In the genomic region with DNA sequence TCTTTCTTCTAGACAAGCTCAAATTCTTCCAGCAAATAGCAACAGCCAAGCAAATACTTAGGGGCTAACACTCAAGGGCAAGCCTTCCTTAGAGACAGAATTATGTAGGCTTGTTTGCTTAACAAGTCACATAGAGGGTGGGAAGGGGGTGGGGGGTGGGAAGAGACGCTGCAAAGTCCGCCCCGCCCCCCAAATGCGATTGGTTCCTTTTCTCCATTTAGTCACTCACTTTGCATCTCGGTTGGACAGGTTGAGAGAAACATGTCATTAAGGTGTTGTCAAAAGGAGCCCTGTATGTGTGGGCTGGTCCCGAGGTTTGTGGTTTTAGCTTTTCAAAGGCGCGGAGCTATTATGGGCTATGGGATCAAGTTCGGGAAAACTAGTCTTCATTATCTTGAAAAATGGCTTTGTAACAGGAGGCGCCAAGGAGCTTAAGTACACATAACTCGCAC, we compare ENCODE assay signal across 8 mouse cellular contexts. TPM values are rescaled to one million over a fixed set of nuclear protein-coding genes. Genes with fewer than 3 reads are reported as not detected.
DNase-seq lines count a peak whose midpoint lies in the region; ATAC-seq and TF ChIP-seq lines count a peak whose summit lies in the region.

A gene (plus strand): TSS at position 402 of the 452 bp plus-strand sequence.

- peak within 1 kb of the TSS; percentile 81 for H3K4me3 ChIP-seq in megakaryocyte, embryonic 14.5 days (replicated peaks)
- peak within 1 kb of the TSS; percentile 35 for H3K4me3 ChIP-seq in hindbrain, embryonic 14.5 days (replicated peaks; ENCODE audit: low read length)
- H3K4me3 ChIP-seq in small intestine, adult 2 months (ENCODE audit: low read depth, low read length) = peak within 1 kb of the TSS; percentile 62

- DNase-seq in cerebellum, postnatal 36 days = peak; percentile 73 to 77
- DNase-seq in hindbrain, embryonic 14.5 days (ENCODE audit: low spot score) = peak; percentile 31
- peak; percentile 35 to 82 for DNase-seq in left cerebral cortex, postnatal 25 days (ENCODE audit: low spot score in 2 of 2)
- DNase-seq in spleen, adult 12 weeks (ENCODE audit: low spot score) = no peak

- H3K27me3 ChIP-seq in megakaryocyte, embryonic 14.5 days (replicated peaks) = peaks cover 27% of the 10 kb centered on the region
- H3K27me3 ChIP-seq in hindbrain, embryonic 14.5 days (ENCODE audit: control insufficient read depth, insufficient read depth, low read length) = peaks cover 9% of the 10 kb centered on the region; the same call in 1 of the 2 replicates
- H3K27me3 ChIP-seq in small intestine, adult 2 months (ENCODE audit: control insufficient read depth, insufficient read depth, low read length) = no peaks in the 10 kb centered on the region

- no peaks in the 10 kb centered on the region for H3K36me3 ChIP-seq in megakaryocyte, embryonic 14.5 days (replicated peaks; ENCODE audit: low read length)
- H3K36me3 ChIP-seq in hindbrain, embryonic 14.5 days (replicated peaks; ENCODE audit: control insufficient read depth, insufficient read depth) = no peaks in the 10 kb centered on the region
- H3K36me3 ChIP-seq in small intestine, adult 2 months (ENCODE audit: control insufficient read depth, insufficient read depth, low read length) = no peaks in the 10 kb centered on the region

- WGBS in hindbrain, embryonic 14.5 days = 1% methylated on average over 11 of the region's 11 CpGs
- 2% methylated on average over 11 of the region's 11 CpGs for WGBS in small intestine, adult 2 months

- TF ChIP-seq CTCF in small intestine, adult 2 months (IDR thresholded peaks at IDR 0.05; ENCODE audit: extremely low read depth, insufficient read length, insufficient replicate concordance, low read depth, low read length) = no peak

- H3K9ac ChIP-seq in hindbrain, embryonic 14.5 days = peak within 1 kb of the TSS; percentile 39; the same call in 1 of the 2 replicates

- no peak for TF ChIP-seq POLR2A in small intestine, adult 2 months (IDR thresholded peaks at IDR 0.05; ENCODE audit: low read depth, low read length)

- ATAC-seq in megakaryocyte, adult 5-6 weeks (ENCODE audit: poor library complexity, severe bottlenecking) = no peak
- ATAC-seq in hindbrain, embryonic 14.5 days (ENCODE audit: low FRiP score) = no peak; the same call in 1 of the 2 replicates
- ATAC-seq in megakaryocyte-erythroid progenitor cell, adult 5-6 weeks (replicated peaks; ENCODE audit: low FRiP score, low TSS enrichment, poor library complexity, severe bottlenecking) = peak; percentile 50; the same call in 1 of the 2 replicates

- peaks cover 17% of the 10 kb centered on the region for H3K4me1 ChIP-seq in megakaryocyte, embryonic 14.5 days
- H3K4me1 ChIP-seq in hindbrain, embryonic 14.5 days (replicated peaks; ENCODE audit: control insufficient read depth, insufficient read depth, low read length) = peaks cover 7% of the 10 kb centered on the region; the same call in 1 of the 2 replicates
- peaks cover 5% of the 10 kb centered on the region; the same call in 1 of the 2 replicates for H3K4me1 ChIP-seq in small intestine, adult 2 months (ENCODE audit: control insufficient read depth, insufficient read depth, insufficient read length, low read length)

- H3K9me3 ChIP-seq in megakaryocyte, embryonic 14.5 days = no peaks in the 10 kb centered on the region
- no peaks in the 10 kb centered on the region for H3K9me3 ChIP-seq in hindbrain, embryonic 14.5 days (ENCODE audit: control insufficient read depth, low read length)

- intact Hi-C loops in left cerebral cortex, postnatal 25 days (cut with DNase I) = loop anchor here (1.0 kb wide), 1 partner anchor 43 kb away; no protein-coding TSS in a partner anchor

- no peak within 1 kb of the TSS for H3K27ac ChIP-seq in hindbrain, embryonic 14.5 days
- peak within 1 kb of the TSS; percentile 38 for H3K27ac ChIP-seq in small intestine, adult 2 months (ENCODE audit: insufficient read depth, low read depth, low read length)

- peak within 1 kb of the TSS; percentile 85 for H3K4me2 ChIP-seq in hindbrain, embryonic 14.5 days (replicated peaks)

RNA-seq across cellular contexts. Expression of the gene that starts here (rescaled TPM):
- polyA plus RNA-seq in megakaryocyte, embryonic 14.5 days (2012; ENCODE audit: insufficient read depth, low replicate concordance) = 0.36 TPM in 1 of 2 replicates, not detected in the other
- not detected in 2 replicates for total RNA-seq in megakaryocyte, adult 5-6 weeks (2015)
- total RNA-seq in megakaryocyte, adult 5-6 weeks (2017) = 0.11 TPM in 1 of 2 replicates, not detected in the other
- 0.35 and 0.53 TPM in 2 replicates for polyA plus RNA-seq in hindbrain, embryonic 14.5 days (2014; fragmentation: Nextera tagmentation; extraction: Ambion mirVana)
- 10 to 100 TPM; 26.1 to 27.9 TPM for total RNA-seq in left cerebral cortex, postnatal 25 days (2021)
- not detected in 2 replicates for total RNA-seq in megakaryocyte-erythroid progenitor cell, adult 5-6 weeks (2014; fragmentation: Nextera tagmentation)
- not detected in 2 replicates for total RNA-seq in megakaryocyte-erythroid progenitor cell, adult 5-6 weeks (2017)
- 1.3 and 2.6 TPM in 2 replicates for polyA plus RNA-seq in small intestine, adult 2 months (2012; rRNA removed)

Comparison
In these comparisons a context has a peak if more than half of its experiments do, and no peak if none do; other contexts are left out.
1. RNA of the gene that starts here (total RNA-seq): 26.1 to 27.9 TPM in left cerebral cortex, postnatal 25 days; 0.11 TPM in megakaryocyte, adult 5-6 weeks and not detected in megakaryocyte-erythroid progenitor cell, adult 5-6 weeks; every median in the first group is over 10 times any median in the second.
2. Peak in DNase-seq, H3K4me3 ChIP-seq, H3K9ac ChIP-seq and H3K4me2 ChIP-seq in hindbrain, embryonic 14.5 days; RNA of the gene not detected or under 1 TPM.
3. Peak in ATAC-seq in megakaryocyte-erythroid progenitor cell, adult 5-6 weeks; RNA of the gene not detected or under 1 TPM.
4. Peak in every context shown above with its lines, with median percentiles within 50 percentile points of each other: H3K4me3 ChIP-seq.